Mouse (Mus musculus) c-Kit-positive CD71-negative TER-119-negative erythroid progenitor cells, embryonic 14.5 days (primary cell): ENCODE measurements around the gene Cited4.

Source experiments
- DNase-seq: peaks from one replicate; pipeline ENCODE4 v3.0.0-alpha.2; 2013; ENCODE audit warnings: low read depth

The Cited4 gene

GRCm38 (mm10) chr4:120680953-120681352 is 14.6 kb downstream of the Cited4 start:
- no peak for DNase-seq

- DNase-seq, result no peak
Measured at GRCm38 (mm10) chr4:120682168-120682567, 15.8 kb downstream of the Cited4 start.

- no peak for DNase-seq
Measured at GRCm38 (mm10) chr4:120683278-120683997, 17.1 kb downstream of the Cited4 start.

DNA sequence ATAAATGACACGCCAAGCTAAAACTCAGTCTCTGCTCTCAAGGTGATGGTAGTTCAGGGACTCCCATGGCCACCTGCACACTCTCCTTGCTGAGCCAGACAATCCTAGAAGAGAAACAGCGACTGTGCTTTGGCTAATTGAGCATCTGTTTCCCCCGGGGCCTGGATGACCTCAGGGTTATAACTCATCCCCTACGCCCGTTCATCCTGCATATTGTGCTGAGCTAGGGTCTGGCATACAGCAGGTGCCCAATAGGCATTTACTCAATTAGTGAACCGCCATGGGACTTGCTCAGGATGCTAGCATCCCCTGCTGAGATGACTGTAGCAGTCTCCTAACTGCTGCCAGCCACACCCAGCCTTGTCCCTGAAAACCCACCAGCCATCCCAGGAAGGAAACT is 20.9 kb downstream of the Cited4 start:
- DNase-seq, result no peak

- DNase-seq, result no peak
Measured at GRCm38 (mm10) chr4:120689317-120689716, 22.9 kb downstream of the Cited4 start.

DNA sequence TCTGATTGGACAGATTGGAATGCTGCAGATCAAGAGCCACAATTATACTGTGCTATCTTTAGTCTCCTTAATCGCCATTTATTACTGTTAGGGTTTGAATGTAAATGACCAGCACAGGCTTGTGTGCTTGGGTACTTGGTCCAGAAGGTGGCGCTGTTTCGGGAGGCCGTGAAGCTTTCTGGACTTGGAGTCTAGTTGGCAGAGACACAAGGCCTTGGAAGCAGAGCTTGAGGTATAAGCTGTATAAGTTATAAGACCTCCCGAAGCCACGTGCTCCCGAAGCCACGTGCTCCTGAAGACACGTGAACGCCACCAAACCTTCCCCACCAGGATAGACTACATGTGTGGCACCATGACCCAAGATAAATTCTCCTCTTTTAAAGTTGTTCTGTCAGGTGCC is 26.3 kb downstream of the Cited4 start:
- no peak for DNase-seq

- DNase-seq, result no peak
Measured at GRCm38 (mm10) chr4:120697353-120697752, 31.0 kb downstream of the Cited4 start.

GRCm38 (mm10) chr4:120697799-120698484 is 31.6 kb downstream of the Cited4 start:
- no peak for DNase-seq

DNA sequence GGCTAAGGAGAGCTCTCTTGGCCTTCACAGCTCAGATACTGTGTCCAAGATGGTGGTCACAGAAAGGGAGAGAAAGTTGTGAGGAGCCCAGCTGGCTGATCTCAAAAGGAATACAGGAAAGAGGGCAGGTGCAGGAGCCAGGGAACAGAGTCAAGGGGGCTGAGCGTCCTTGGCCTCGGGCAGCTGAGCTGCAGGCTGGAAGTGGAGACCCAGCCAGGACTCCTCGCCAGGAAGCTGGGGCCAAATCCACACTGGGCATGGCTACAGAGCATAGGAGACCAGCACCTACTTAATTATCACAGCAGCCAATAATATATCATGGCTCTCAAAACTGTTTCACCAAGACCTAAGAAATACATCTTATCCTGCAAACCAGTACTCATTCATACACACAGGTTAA is 34.8 kb downstream of the Cited4 start:
- no peak for DNase-seq

DNA sequence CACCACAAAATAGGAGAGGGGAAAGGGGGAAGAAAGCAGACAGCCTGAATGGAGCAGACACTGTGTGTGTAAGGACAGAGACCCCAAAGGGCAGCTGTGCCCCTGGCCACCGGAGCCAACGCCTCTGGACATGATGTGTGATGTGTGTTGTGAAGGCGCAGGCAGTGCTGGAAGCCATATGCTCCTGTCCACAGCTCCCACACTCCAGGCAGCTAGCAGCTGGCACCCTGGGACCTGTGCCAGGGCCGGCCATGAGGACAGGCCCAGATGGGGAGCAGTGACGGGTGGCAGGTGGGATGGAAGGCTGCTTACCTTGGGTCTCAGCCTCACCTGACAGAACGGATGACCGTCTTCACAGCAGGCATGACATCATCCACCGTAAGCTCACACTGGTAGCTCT is 35.7 kb downstream of the Cited4 start:
- DNase-seq, result no peak

DNA sequence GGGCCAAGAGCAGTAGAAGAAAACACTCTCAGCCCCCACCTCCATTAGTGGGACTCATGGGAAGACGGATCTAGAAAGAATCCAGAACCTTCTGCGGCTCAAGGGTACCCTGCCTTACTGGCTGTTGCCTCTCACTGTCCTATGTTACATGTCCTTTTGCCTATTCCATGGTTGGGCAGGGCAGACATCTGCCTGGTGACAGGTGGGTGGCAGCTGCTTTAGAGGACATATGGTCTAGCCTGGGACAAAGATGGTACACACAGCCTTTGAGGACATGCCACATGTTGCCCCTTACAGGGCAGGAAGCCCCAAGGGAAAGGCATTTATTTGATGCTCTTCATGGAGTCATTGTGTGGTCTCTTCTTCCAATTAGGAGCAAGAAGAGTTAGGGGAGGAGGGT is 36.1 kb downstream of the Cited4 start:
- DNase-seq, result no peak

- no peak for DNase-seq
Measured at GRCm38 (mm10) chr4:120712236-120712635, 45.9 kb downstream of the Cited4 start.

DNA sequence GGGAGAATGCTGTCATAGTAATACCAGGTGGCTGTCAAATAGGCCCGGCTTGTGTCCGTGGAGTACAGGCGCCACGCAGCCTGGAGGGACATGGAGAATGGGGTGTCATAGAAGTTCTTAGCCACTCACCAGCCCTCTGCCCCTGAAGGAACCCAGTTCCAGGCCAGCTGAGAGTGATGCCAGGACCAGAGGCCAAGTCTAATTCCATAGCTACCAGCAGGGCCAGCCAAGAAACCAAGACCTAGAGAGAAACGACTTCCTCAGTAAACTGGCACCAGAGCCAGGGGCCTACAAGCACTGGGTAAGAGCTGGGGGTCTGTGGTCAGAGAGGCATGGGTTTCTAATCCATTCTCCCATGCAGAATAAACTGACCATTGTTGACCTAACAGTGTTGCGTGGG is 46.6 kb downstream of the Cited4 start:
- no peak for DNase-seq

- no peak for DNase-seq
Measured at GRCm38 (mm10) chr4:120713856-120714497, 47.6 kb downstream of the Cited4 start.

- peak; percentile 28 for DNase-seq
Measured at GRCm38 (mm10) chr4:120716141-120716571, 49.8 kb downstream of the Cited4 start.

DNA sequence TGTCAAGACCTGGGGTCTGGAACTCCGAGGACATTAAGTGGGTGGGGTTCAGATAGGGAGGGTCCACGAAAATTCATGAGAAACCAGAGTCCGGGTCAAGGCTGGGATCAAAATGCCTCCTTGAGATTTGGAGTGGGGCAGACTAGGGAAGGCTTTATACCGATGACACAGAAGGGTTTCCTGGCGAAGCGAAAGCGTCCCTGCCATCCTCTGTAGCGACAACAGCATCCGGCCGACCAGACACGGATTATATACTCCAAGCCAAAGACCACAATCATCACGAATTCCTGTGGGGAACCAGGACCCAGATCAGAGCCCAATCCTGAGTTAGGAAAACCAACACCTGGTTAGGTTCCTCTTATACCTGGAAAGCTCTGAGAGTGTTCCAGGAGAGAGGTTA is 50.4 kb downstream of the Cited4 start:
- DNase-seq, result no peak
